Mouse (Mus musculus): ENCODE measurements at regions not wholly inside any gene's neighbourhood (a gene's known extent, or its start where the extent isn't known, plus 50 kb on each side); places are given as distances from the start of the nearest gene placed in this dataset.

DNA sequence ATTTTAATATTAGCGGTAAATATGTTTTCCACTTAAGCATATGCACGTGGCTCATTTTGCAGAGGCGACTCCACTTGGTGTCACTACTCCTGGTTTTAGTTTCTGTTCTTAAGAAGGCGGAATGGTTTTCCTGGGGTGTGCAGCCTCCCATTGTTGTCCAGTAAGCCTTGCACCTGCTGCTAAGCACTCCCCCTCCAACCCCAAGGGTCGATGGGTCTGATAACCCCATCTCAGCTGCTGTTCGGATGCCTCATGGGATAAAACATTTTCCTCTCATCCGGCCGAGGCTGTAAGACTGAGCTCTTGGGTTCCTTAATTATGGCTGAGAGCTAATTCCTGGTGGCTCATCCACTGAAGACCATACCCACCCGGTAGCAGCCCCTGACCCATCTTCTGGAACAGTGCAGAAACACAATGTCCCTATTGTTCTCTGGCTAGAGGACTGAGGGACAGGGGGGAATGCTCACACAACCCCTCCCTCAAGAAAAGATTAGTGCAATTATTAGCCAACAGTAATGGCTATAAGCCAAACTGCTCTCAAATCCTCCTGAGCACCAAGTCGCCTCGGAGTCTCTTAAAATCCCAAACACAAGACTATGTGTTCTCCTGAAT lies 73.8 kb upstream of the Sox9 start:
- TF ChIP-seq CTCF (IDR thresholded peaks at IDR 0.05; ENCODE audit: low read depth) (no peak), EP300 (IDR thresholded peaks at IDR 0.05; ENCODE audit: low read depth) (no peak)
